ENCODE assay signal across 17 mouse cellular contexts in the genomic region with DNA sequence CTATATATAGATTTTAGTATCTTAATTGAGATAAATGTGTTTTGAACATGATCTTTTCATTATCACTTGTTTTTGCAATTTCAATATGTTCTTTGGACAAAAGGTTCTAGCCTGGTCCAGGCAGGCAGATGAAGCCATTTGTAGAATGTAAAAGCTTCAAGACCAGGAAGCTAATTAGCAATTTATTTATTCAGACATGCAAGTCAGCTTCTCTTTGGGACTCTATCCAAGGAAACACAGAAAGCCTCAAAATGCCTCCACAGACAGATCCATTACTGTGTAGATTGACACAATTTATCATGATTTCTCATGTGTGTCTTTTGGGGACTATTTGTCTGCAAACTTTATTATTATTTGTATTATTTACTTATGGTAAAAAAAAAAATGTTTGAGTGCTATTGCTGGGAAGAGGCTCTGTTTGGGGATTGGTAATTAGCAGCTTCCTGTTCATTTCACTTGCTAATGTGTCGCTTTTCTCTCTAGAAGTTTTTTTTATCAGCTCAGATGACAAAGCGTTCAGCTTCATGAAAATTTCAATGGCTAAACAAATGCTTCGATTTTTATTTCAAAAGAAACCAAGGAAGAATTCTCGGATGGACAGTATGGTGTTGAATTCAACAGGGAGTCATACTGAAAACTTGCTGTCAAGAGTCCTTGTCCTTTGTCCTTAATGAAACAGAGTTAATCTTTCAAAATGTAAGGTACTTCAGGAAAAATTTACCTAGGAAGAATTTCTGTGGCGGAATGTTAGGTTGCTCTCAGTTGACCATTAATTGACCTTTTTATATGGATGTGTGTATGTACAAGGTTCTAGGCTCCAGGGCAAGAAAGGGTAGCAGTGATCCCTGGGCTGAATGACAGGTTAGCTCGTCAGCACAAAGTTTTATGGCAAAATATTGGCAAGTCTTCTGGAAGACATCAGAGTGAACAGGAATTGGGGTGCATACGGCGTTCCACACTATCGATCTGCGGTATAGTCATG.
DNase-seq lines count a peak whose midpoint lies in the region; ATAC-seq and TF ChIP-seq lines count a peak whose summit lies in the region.
"Had no signal": no experiment of that assay in that cellular context is flagged by ENCODE, and none has a peak within 500 bp of the region (broad histone marks: within the 10 kb centered on the region; RNA-seq: fewer than 3 reads in every experiment).

No protein-coding gene starts in this region.

- peak; percentile 43; the same call in 1 of the 2 replicates for ATAC-seq in forebrain, postnatal 0 days
- peak; percentile 79 for ATAC-seq in kidney, embryonic 16.5 days (ENCODE audit: low FRiP score, low TSS enrichment)
- ATAC-seq: intestine, embryonic 15.5 days; lung, postnatal 0 days had no signal

- TF ChIP-seq POLR2A in brain, embryonic 14.5 days (IDR thresholded peaks at IDR 0.05; ENCODE audit: borderline replicate concordance, extremely low read depth, insufficient read depth, insufficient read length, poor library complexity, severe bottlenecking), result no peak

- no peak for TF ChIP-seq CTCF in layer of hippocampus, adult 2 months (conservative IDR thresholded peaks at IDR 0.05)
- TF ChIP-seq CTCF in brain, embryonic 14.5 days (IDR thresholded peaks at IDR 0.05; ENCODE audit: borderline replicate concordance, extremely low read depth, insufficient read depth, insufficient read length), result no peak
- TF ChIP-seq CTCF in forebrain, postnatal 0 days (IDR thresholded peaks at IDR 0.05; ENCODE audit: low read depth), result no peak

- no peaks in the 10 kb centered on the region for H3K4me1 ChIP-seq in forebrain, postnatal 0 days (ENCODE audit: insufficient read depth)
- peaks cover 7% of the 10 kb centered on the region; the same call in 1 of the 2 replicates for H3K4me1 ChIP-seq in kidney, embryonic 16.5 days (ENCODE audit: insufficient read depth, low read length)
- no peaks in the 10 kb centered on the region for H3K4me1 ChIP-seq in heart, embryonic 10.5 days
- H3K4me1 ChIP-seq: intestine, embryonic 15.5 days; liver, embryonic 13.5 days; megakaryocyte, embryonic 14.5 days had no signal

- H3K9ac ChIP-seq in forebrain, postnatal 0 days, result no peak overlapping the region
- H3K9ac ChIP-seq in kidney, embryonic 16.5 days (replicated peaks; ENCODE audit: low read length), result no peak overlapping the region
- H3K9ac ChIP-seq: intestine, embryonic 15.5 days; liver, embryonic 13.5 days had no signal

- peak overlapping the region; percentile 66 for H3K27ac ChIP-seq in layer of hippocampus, adult 2 months
- no peak overlapping the region for H3K27ac ChIP-seq in forebrain, postnatal 0 days (ENCODE audit: low read depth, low read length)
- 0 out of 2 replicates have a peak overlapping the region, but pooled peaks have one; percentile 46 for H3K27ac ChIP-seq in kidney, embryonic 16.5 days (ENCODE audit: low read length)
- H3K27ac ChIP-seq in heart, embryonic 10.5 days, result no peak overlapping the region
- H3K27ac ChIP-seq: intestine, embryonic 15.5 days; liver, embryonic 13.5 days had no signal

- H3K4me2 ChIP-seq in forebrain, postnatal 0 days (ENCODE audit: low read depth), result no peak overlapping the region
- no peak overlapping the region for H3K4me2 ChIP-seq in kidney, embryonic 16.5 days (replicated peaks; ENCODE audit: low read depth, low read length)
- H3K4me2 ChIP-seq: intestine, embryonic 15.5 days; liver, embryonic 13.5 days had no signal

- DNase-seq in layer of hippocampus, adult 2 months (ENCODE audit: low spot score in 2 of 2), result peak in 1 of 2 experiments; percentile 25
- DNase-seq in layer of hippocampus, postnatal 36 days, result no peak
- DNase-seq in brain, embryonic 14.5 days (ENCODE audit: low read depth), result peak; percentile 85
- DNase-seq in forebrain, postnatal 0 days, result peak; percentile 37
- DNase-seq in lung, postnatal 25 days (ENCODE audit: low spot score), result no peak
- no peak for DNase-seq in heart, embryonic 10.5 days (ENCODE audit: low spot score)
- DNase-seq: cerebellum, adult 9-10 months; embryo, embryonic 11 days; gastrocnemius, postnatal 14 days; heart, postnatal 14 days; liver, embryonic 13.5 days; right cerebral cortex, postnatal 25 days had no signal

- WGBS in forebrain, postnatal 0 days, result 42% methylated on average over 10 of the region's 10 CpGs
- WGBS in kidney, embryonic 16.5 days, result 78% methylated on average over 10 of the region's 10 CpGs
- 84% methylated on average over 10 of the region's 10 CpGs for WGBS in heart, embryonic 10.5 days

- no peaks in the 10 kb centered on the region for H3K9me3 ChIP-seq in forebrain, postnatal 0 days (ENCODE audit: low read length)
- H3K9me3 ChIP-seq in kidney, embryonic 16.5 days (ENCODE audit: low read length), result no peaks in the 10 kb centered on the region
- no peaks in the 10 kb centered on the region for H3K9me3 ChIP-seq in heart, embryonic 10.5 days
- H3K9me3 ChIP-seq: intestine, embryonic 15.5 days; liver, embryonic 13.5 days; megakaryocyte, embryonic 14.5 days had no signal

- H3K36me3 ChIP-seq in forebrain, postnatal 0 days (ENCODE audit: insufficient read depth), result no peaks in the 10 kb centered on the region
- H3K36me3 ChIP-seq in kidney, embryonic 16.5 days (ENCODE audit: insufficient read depth, low read length), result no peaks in the 10 kb centered on the region
- H3K36me3 ChIP-seq in heart, embryonic 10.5 days, result no peaks in the 10 kb centered on the region
- H3K36me3 ChIP-seq: G1E; intestine, embryonic 15.5 days; liver, embryonic 13.5 days had no signal

- no peaks in the 10 kb centered on the region for H3K27me3 ChIP-seq in forebrain, postnatal 0 days (ENCODE audit: insufficient read depth, low read length)
- no peaks in the 10 kb centered on the region for H3K27me3 ChIP-seq in kidney, embryonic 16.5 days (ENCODE audit: insufficient read depth, low read length)
- H3K27me3 ChIP-seq in heart, embryonic 10.5 days (ENCODE audit: insufficient read depth, poor library complexity, severe bottlenecking), result no peaks in the 10 kb centered on the region
- H3K27me3 ChIP-seq: intestine, embryonic 15.5 days; liver, embryonic 13.5 days; megakaryocyte, embryonic 14.5 days had no signal

- no peak overlapping the region for H3K4me3 ChIP-seq in layer of hippocampus, adult 2 months
- H3K4me3 ChIP-seq in forebrain, postnatal 0 days (ENCODE audit: low read depth, low read length), result no peak overlapping the region
- H3K4me3 ChIP-seq in kidney, embryonic 16.5 days (ENCODE audit: low read length), result no peak overlapping the region
- H3K4me3 ChIP-seq in heart, embryonic 10.5 days, result no peak overlapping the region
- H3K4me3 ChIP-seq: intestine, embryonic 15.5 days; liver, embryonic 13.5 days; megakaryocyte, embryonic 14.5 days had no signal

Comparison
In these comparisons a context has a peak if more than half of its experiments do, and no peak if none do; other contexts are left out.
1. DNase-seq: peak in brain, embryonic 14.5 days (single experiment) and forebrain, postnatal 0 days (single experiment); none in layer of hippocampus, postnatal 36 days (0 of 2), lung, postnatal 25 days (single experiment) and heart, embryonic 10.5 days (single experiment).
2. H3K27ac ChIP-seq: peak in layer of hippocampus, adult 2 months (single experiment) and kidney, embryonic 16.5 days (single experiment); none in forebrain, postnatal 0 days (single experiment) and heart, embryonic 10.5 days (single experiment).